Mouse (Mus musculus) retina, postnatal 7 days (tissue): ENCODE data around the gene Plekhg2.
A peak's percentile ranks its signal among the peaks of the same experiment; 100 is the strongest.

ENCODE experiments used
- DNase-seq: peaks from one replicate; pipeline ENCODE4 v3.0.0-alpha.2; 2012; ENCODE audit warnings: low read depth, low spot score

The Plekhg2 gene

GRCm38 (mm10) chr7:28383606-28384005 is 11.2 kb upstream of the Plekhg2 start:
- DNase-seq, result no peak

GRCm38 (mm10) chr7:28382981-28383396 is 10.6 kb upstream of the Plekhg2 start:
- no peak for DNase-seq

- DNase-seq, result no peak
These were observed 10.1 kb upstream of the Plekhg2 start for GRCm38 (mm10) chr7:28382347-28382951.

- DNase-seq, result no peak
These were observed 9.5 kb upstream of the Plekhg2 start for GRCm38 (mm10) chr7:28381938-28382337.

- no peak for DNase-seq
These were observed 8.8 kb upstream of the Plekhg2 start for GRCm38 (mm10) chr7:28381017-28381790.

- no peak for DNase-seq
These were observed 8.0 kb upstream of the Plekhg2 start, which contains the start of gene Zfp36 for GRCm38 (mm10) chr7:28380237-28381016. Gene Zfp36 (minus strand): TSS chr7:28380253.

GRCm38 (mm10) chr7:28378769-28379651 is 6.6 kb upstream of the Plekhg2 start:
- peak; percentile 67 for DNase-seq

- no peak for DNase-seq
These were observed 5.8 kb upstream of the Plekhg2 start for GRCm38 (mm10) chr7:28378066-28378690.

- no peak for DNase-seq
These were observed 5.0 kb upstream of the Plekhg2 start for GRCm38 (mm10) chr7:28377190-28378065.

- DNase-seq, result no peak
These were observed 3.8 kb upstream of the Plekhg2 start for GRCm38 (mm10) chr7:28376011-28376771.

- DNase-seq, result no peak
These were observed 3.0 kb upstream of the Plekhg2 start for GRCm38 (mm10) chr7:28375176-28375921.

GRCm38 (mm10) chr7:28374647-28375046 is 2.2 kb upstream of the Plekhg2 start:
- no peak for DNase-seq

GRCm38 (mm10) chr7:28373891-28374495 is 1.6 kb upstream of the Plekhg2 start:
- no peak for DNase-seq

GRCm38 (mm10) chr7:28373131-28373581 is 757 bp upstream of the Plekhg2 start:
- peak; percentile 80 for DNase-seq

GRCm38 (mm10) chr7:28371514-28371989 is 847 bp downstream of the Plekhg2 start:
- DNase-seq, result no peak

GRCm38 (mm10) chr7:28370977-28371513 is 1.4 kb downstream of the Plekhg2 start:
- no peak for DNase-seq

GRCm38 (mm10) chr7:28370051-28370450 is 2.3 kb downstream of the Plekhg2 start:
- no peak for DNase-seq
